Mouse (Mus musculus) cerebellum, adult 18-20 months (tissue): ENCODE measurements around the gene Lrrk1.

Experiments used
- DNase-seq, 2 experiments: peaks; one replicate each; pipeline ENCODE4 v3.0.0; 2021

Gene Lrrk1

GRCm38 (mm10) chr7:66296921-66297655, 91.1 kb downstream of the Lrrk1 start:
- no peak for DNase-seq

- DNase-seq, result no peak
Measured at GRCm38 (mm10) chr7:66292552-66293376, 95.4 kb downstream of the Lrrk1 start.

- DNase-seq, result no peak
Measured at GRCm38 (mm10) chr7:66292010-66292409, 96.1 kb downstream of the Lrrk1 start.

GRCm38 (mm10) chr7:66282984-66283612, 105.1 kb downstream of the Lrrk1 start:
- DNase-seq, result no peak

GRCm38 (mm10) chr7:66282265-66282664, 105.9 kb downstream of the Lrrk1 start:
- DNase-seq, result no peak

- DNase-seq, result no peak
Measured at GRCm38 (mm10) chr7:66278001-66278400, 110.1 kb downstream of the Lrrk1 start.

- no peak for DNase-seq
Measured at GRCm38 (mm10) chr7:66273494-66273893, 114.7 kb downstream of the Lrrk1 start.

GRCm38 (mm10) chr7:66271226-66271625, 116.9 kb downstream of the Lrrk1 start:
- no peak for DNase-seq

GRCm38 (mm10) chr7:66266942-66267850, 121.0 kb downstream of the Lrrk1 start:
- DNase-seq, result no peak

GRCm38 (mm10) chr7:66263421-66263820, 124.7 kb downstream of the Lrrk1 start:
- DNase-seq, result no peak

- no peak for DNase-seq
Measured at GRCm38 (mm10) chr7:66262570-66263156, 125.5 kb downstream of the Lrrk1 start.

GRCm38 (mm10) chr7:66260763-66261390, 127.3 kb downstream of the Lrrk1 start:
- DNase-seq, result peak; percentile 72 to 77

- DNase-seq, result peak; percentile 35 to 58
Measured at GRCm38 (mm10) chr7:66260295-66260694, 127.9 kb downstream of the Lrrk1 start.

GRCm38 (mm10) chr7:66259436-66260206, 128.5 kb downstream of the Lrrk1 start:
- no peak for DNase-seq

- DNase-seq, result no peak
Measured at GRCm38 (mm10) chr7:66258997-66259396, 129.2 kb downstream of the Lrrk1 start.

- DNase-seq, result no peak
Measured at GRCm38 (mm10) chr7:66257232-66257631, 130.9 kb downstream of the Lrrk1 start.

GRCm38 (mm10) chr7:66256441-66256840, 131.7 kb downstream of the Lrrk1 start:
- no peak for DNase-seq

- DNase-seq, result no peak
Measured at GRCm38 (mm10) chr7:66254993-66255392, 133.2 kb downstream of the Lrrk1 start.

GRCm38 (mm10) chr7:66253975-66254651, 134.0 kb downstream of the Lrrk1 start:
- no peak for DNase-seq

GRCm38 (mm10) chr7:66250030-66250429, 138.1 kb downstream of the Lrrk1 start:
- DNase-seq, result peak; percentile 67 to 70
